Mouse (Mus musculus): ENCODE measurements at regions not wholly inside any gene's neighbourhood (a gene's known extent, or its start where the extent isn't known, plus 50 kb on each side); places are given as distances from the start of the nearest gene placed in this dataset.
A peak's percentile ranks its signal among the peaks of the same experiment; 100 is the strongest.

GRCm38 (mm10) chr2:38460367-38460766, 51.1 kb upstream of the Nek6 start:
- 74% methylated on average over 2 of the region's 2 CpGs for WGBS
- Histone ChIP-seq H3K36me3 (replicated peaks) (no peaks in the 10 kb centered on the region), H3K27ac (no peak overlapping the region), H3K4me1 (peaks cover 5% of the 10 kb centered on the region; the same call in 1 of the 2 replicates), H3K27me3 (replicated peaks) (no peaks in the 10 kb centered on the region), H3K9me3 (no peaks in the 10 kb centered on the region), H3K4me3 (no peak overlapping the region), H3K4me2 (no peak overlapping the region), H3K9ac (no peak overlapping the region)
- ATAC-seq (replicated peaks) = no peak

- WGBS = 50% methylated on average over 6 of the region's 6 CpGs
- no peaks in the 10 kb centered on the region for H3K36me3 ChIP-seq (replicated peaks)
- peaks cover 5% of the 10 kb centered on the region; the same call in 1 of the 2 replicates for H3K4me1 ChIP-seq
- H3K4me3 ChIP-seq = no peak overlapping the region
- ATAC-seq (replicated peaks) = peak; percentile 56; the same call in 1 of the 2 replicates
- H3K27me3 ChIP-seq (replicated peaks) = no peaks in the 10 kb centered on the region
- H3K9ac ChIP-seq = no peak overlapping the region
- H3K4me2 ChIP-seq = no peak overlapping the region
- no peak overlapping the region for H3K27ac ChIP-seq
- H3K9me3 ChIP-seq = no peaks in the 10 kb centered on the region
Observed at GRCm38 (mm10) chr2:38460825-38461540, 50.5 kb upstream of the Nek6 start.

All from midbrain, embryonic 15.5 days (tissue).